Mouse (Mus musculus): ENCODE results near the gene Vmn1r94.
"Not testable (repeated sequence)": the region's sequence is repeated elsewhere in the genome, so short reads cannot be mapped to it uniquely, and the experiment has no call there.

The Vmn1r94 gene

DNA sequence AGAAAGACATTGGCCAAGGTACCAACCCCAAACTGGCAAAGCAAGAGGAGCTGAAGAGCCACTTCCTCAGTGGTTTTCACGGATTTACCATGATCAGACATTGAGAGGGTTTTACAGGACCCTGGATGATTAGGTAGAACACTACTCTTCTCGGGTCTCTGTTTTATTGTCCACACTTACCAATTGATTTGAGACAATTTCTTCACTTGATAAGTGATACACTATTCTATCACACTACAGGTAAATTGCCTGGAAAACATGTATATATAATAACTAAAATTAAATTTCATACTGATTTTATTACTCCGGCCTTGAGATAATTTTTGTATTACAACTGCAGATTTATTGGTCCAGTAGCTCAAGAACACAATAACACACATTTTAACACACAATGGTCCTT is at the start of gene Vmn1r94:
Gene Vmn1r94, minus strand, starts transcription at position 101 of the 400 bp plus-strand sequence.
- not testable (repeated sequence) for DNase-seq (ENCODE audit: low read depth, low spot score)

DNA sequence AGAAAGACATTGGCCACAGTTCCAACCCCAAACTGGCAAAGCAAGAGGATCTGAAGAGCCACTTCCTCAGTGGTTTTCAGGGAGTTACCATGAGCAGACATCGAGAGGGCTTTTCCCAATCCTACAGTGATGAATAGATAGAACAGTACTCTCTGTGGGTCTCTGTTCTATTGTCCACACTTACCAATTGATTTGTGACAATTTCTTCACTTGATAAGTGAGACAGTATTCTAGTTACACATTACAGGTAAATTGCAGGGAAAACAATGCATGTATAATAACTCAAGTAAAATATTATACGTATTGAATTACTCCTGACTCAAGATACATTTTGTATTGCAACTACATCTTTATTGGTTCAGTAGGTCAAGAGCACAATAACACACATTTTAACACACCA is 37.3 kb upstream of the Vmn1r94 start, which contains the start of gene Gm6164:
Gene Gm6164, minus strand, starts transcription at position 101 of the 400 bp plus-strand sequence.
- DNase-seq (ENCODE audit: low read depth, low spot score) = not testable (repeated sequence)

DNA sequence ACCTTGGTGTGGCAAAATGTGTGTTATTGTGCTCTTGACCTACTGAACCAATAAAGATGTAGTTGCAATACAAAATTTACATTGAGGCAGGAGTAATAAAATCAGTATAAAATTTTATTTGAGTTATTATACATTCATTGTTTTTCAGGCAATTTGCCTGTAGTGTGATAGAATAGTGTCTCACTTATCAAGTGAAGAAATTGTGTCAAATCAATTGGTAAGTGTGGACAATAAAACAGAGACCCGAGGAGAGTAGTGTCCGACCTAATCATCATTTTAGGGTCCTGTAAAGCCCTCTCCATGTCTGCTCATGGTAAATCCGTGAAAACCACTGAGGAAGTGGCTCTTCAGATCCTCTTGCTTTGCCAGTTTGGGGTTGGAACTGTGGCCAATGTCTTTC is 25.2 kb upstream of the Vmn1r94 start, which contains the start of gene Vmn1r95:
Gene Vmn1r95, plus strand, starts transcription at position 301 of the 400 bp plus-strand sequence.
- DNase-seq (ENCODE audit: low read depth, low spot score) = not testable (repeated sequence)

DNA sequence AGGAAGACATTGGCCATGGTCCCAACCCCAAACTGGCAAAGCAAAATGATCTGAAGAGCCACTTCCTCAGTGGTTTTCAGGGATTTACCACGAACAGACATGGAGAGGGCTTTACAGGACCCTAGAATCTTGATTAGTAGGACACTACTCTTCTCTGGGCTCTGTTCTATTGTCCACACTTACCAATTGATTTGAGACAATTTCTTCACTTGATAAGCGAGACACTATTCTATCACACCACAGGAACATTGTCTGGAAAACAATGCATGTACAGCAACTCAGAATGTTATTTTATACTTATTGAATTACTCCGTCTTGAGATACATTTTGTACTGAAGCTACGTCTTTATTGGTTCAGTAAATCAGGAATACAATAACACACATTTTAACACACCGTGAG is 29.2 kb downstream of the Vmn1r94 start, which contains the start of gene Vmn1r93:
Gene Vmn1r93, minus strand, starts transcription at position 101 of the 400 bp plus-strand sequence.
- not testable (repeated sequence) for DNase-seq (ENCODE audit: low read depth, low spot score)

DNA sequence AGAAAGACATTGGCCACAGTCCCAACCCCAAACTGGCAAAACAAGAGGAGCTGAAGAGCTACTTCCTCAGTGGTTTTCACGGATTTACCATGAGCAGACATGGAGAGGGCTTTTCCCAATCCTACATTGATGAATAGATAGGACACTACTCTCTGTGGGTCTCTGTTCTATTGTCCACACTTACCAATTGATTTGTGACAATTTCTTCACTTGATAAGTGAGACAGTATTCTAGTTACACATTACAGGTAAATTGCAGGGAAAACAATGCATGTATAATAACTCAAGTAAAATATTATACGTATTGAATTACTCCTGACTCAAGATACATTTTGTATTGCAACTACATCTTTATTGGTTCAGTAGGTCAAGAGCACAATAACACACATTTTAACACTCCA is 45.7 kb downstream of the Vmn1r94 start, which contains the start of gene Gm16442:
Gene Gm16442, minus strand, starts transcription at position 101 of the 400 bp plus-strand sequence.
- not testable (repeated sequence) for DNase-seq (ENCODE audit: low read depth, low spot score)

All from CD4-positive helper T cell, adult 2 months (primary cell).